Mouse (Mus musculus) lung, embryonic 15.5 days (tissue): ENCODE measurements around the gene Wfdc18. TPM values are rescaled to one million over a fixed set of nuclear protein-coding genes. Genes with fewer than 3 reads are reported as not detected.

ENCODE experiments used
- ATAC-seq: fragments of 200-750 bp; cut with Nextera tagmentation; 2 replicates; pipeline ENCODE4 v1.8.0; 2017; ENCODE audit warnings: moderate number of reproducible peaks, borderline replicate concordance; ENCODE audit not compliant: low FRiP score, low TSS enrichment; ENCODE audit errors: extremely low read depth
- H3K27ac ChIP-seq: fragments of 300-500 bp; sonication (generic); 2 replicates; pipeline ENCODE4 v1.5.1; 2015; ENCODE audit warnings: moderate library complexity, mild to moderate bottlenecking, inconsistent platforms
- H3K27me3 ChIP-seq: fragments of 300-500 bp; sonication (generic); 2 replicates; pipeline ENCODE4 v1.6.1; 2015; ENCODE audit warnings: inconsistent platforms
- H3K36me3 ChIP-seq: fragments of 300-500 bp; sonication (generic); 2 replicates; pipeline ENCODE4 v1.6.1; 2015; ENCODE audit warnings: inconsistent platforms
- H3K4me1 ChIP-seq: fragments of 300-500 bp; sonication (generic); 2 replicates; pipeline ENCODE4 v1.6.1; 2015; ENCODE audit warnings: inconsistent platforms
- H3K4me2 ChIP-seq: fragments of 300-500 bp; sonication (generic); 2 replicates; pipeline ENCODE4 v1.6.1; 2015; ENCODE audit warnings: inconsistent platforms, mild to moderate bottlenecking, moderate library complexity
- H3K4me3 ChIP-seq: fragments of 300-500 bp; sonication (generic); 2 replicates; pipeline ENCODE4 v1.5.1; 2015; ENCODE audit warnings: mild to moderate bottlenecking, inconsistent platforms
- H3K9ac ChIP-seq: fragments of 300-500 bp; sonication (generic); 2 replicates; pipeline ENCODE4 v1.6.1; 2015; ENCODE audit warnings: inconsistent platforms
- H3K9me3 ChIP-seq: fragments of 300-500 bp; sonication (generic); 2 replicates; pipeline ENCODE4 v1.6.1; 2016; ENCODE audit warnings: inconsistent platforms
- WGBS: fragments of 180-500 bp; shearing (Covaris S2); methylation state at CpG from one replicate; pipeline ENCODE4 v1.1.7; 2015; 5-methylcytosine and 5-hydroxymethylcytosine counted together
- polyA plus RNA-seq: library from polyadenylated mRNA; unstranded; fragments of >200 nt; fragmentation: Nextera tagmentation; extraction: Ambion mirVana; gene quantifications from 2 replicates; pipeline ENCODE4 v1.2.1, GENCODE M21; 2015

Gene Wfdc18
- polyA plus RNA-seq, 1 experiment from 2014 or later = 2.4 TPM

DNA sequence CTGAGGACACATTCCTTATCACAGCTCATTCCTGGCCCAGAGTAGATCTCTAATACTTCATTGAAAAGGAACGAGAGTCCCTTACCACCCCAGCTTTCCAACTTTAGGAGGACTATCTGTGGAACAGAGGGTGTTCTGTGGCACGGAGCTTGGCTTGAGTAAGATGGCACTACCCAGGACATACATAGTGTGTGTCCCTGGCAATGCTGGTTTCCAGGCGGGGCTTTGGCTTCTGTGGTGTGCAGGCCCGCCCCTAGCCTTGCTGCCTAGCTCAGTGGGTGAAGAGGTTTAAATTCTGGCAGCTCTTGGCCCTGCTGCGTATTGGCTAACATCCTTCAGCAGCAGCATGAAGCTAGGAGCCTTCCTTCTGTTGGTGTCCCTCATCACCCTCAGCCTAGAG, 37.9 kb downstream of the Wfdc18 start, which contains the start of gene Wfdc21:
Gene Wfdc21, plus strand, starts transcription at position 260 of the 400 bp plus-strand sequence.
- H3K9ac ChIP-seq = no peak within 1 kb of the TSS
- no peaks in the 10 kb centered on the region for H3K36me3 ChIP-seq
- H3K4me1 ChIP-seq = no peaks in the 10 kb centered on the region
- H3K27me3 ChIP-seq = peaks cover 13% of the 10 kb centered on the region
- no peaks in the 10 kb centered on the region for H3K9me3 ChIP-seq
- H3K4me3 ChIP-seq = no peak within 1 kb of the TSS
- ATAC-seq = no peak
- WGBS = 63% methylated on average over 5 of the region's 5 CpGs
- H3K27ac ChIP-seq = no peak within 1 kb of the TSS
- H3K4me2 ChIP-seq = no peak within 1 kb of the TSS

DNA sequence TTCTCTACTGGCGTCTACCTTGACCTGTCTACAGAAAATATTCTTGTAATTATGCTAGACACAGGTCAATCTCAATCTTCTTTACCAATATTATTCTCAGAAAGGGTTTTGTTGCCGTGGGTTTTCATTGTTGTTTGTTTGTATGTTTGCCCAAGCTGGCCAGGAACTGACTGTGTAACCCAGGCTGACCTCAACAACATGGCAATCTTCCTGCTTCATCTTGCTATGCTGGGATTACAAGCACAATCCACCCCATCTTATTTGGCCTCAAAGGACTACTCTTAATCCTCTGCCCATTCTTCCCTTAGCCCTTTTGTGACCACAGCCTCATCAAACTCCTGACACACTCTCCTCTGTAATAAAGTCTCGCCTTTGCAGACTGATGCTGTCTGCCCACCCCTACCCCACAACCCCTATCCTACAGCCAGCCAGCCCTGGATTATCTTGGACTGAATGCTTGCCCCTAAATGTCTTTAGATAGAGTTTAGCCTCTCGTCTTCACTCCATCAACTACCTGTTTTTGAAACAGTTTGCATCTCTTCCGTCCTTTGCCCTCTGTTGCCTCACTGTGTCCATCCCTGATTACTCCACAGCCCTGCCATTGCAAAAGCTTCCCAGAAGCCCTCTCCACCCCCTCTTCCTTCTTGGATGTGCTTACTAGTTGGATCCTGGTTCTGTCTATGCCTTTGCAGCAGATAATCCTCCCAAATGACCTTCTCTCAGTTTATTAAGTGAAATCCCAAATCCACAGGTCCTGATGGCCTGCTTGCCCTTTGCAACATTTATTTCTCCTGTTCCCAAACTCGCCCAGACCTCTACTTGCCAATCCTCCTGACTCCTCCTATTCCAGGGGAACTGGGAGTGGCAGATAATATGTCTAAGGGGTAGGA, 38.8 kb downstream of the Wfdc18 start:
- H3K4me1 ChIP-seq = no peaks in the 10 kb centered on the region
- H3K4me3 ChIP-seq = no peak overlapping the region
- H3K4me2 ChIP-seq = no peak overlapping the region
- ATAC-seq = no peak
- H3K9me3 ChIP-seq = no peaks in the 10 kb centered on the region
- 59% methylated on average over 6 of the region's 6 CpGs for WGBS
- no peak overlapping the region for H3K9ac ChIP-seq
- H3K27me3 ChIP-seq = peaks cover 21% of the 10 kb centered on the region
- no peaks in the 10 kb centered on the region for H3K36me3 ChIP-seq
- H3K27ac ChIP-seq = no peak overlapping the region

DNA sequence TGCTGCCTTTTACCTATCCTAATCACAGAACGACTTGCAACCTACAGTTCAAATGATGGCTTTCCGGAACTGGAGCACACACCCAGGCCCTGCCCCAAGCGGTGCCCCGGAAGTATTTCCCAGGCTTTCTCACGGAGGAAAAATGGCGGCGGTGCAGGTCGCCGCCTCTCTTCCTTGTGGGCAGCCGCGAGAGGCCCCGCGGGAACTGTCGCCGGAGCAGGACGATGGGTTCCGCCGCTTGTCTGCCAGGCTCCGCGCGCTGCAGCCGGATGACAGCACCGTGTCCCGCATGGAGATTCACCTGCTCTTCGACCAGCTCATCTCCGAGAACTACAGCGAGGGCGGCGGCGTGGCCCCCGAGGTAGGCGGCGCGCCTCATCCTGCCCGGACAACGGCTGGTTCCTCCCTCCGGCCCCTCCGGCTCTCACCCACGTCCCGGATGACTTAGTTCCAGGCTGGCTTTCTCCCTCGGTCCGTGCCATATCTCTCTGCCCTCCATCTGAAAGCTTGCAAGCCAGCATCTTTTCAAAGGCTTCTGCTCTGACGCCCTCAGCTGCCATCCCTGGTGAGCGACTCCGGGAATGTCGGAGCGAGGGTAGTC, 44.9 kb downstream of the Wfdc18 start, which contains the start of gene Heatr6:
Gene Heatr6, plus strand, starts transcription at position 116 of the 601 bp plus-strand sequence.
- H3K36me3 ChIP-seq = peaks cover 28% of the 10 kb centered on the region
- H3K4me1 ChIP-seq = peaks cover 13% of the 10 kb centered on the region
- peak within 1 kb of the TSS; percentile 75 for H3K9ac ChIP-seq
- peak; percentile 95 for ATAC-seq
- under 1% methylated on average over 47 of the region's 47 CpGs for WGBS
- no peaks in the 10 kb centered on the region for H3K9me3 ChIP-seq
- H3K4me3 ChIP-seq = peak within 1 kb of the TSS; percentile 81
- H3K27ac ChIP-seq = peak within 1 kb of the TSS; percentile 82
- peak within 1 kb of the TSS; percentile 57 for H3K4me2 ChIP-seq
- peaks cover 18% of the 10 kb centered on the region; the same call in 1 of the 2 replicates for H3K27me3 ChIP-seq

DNA sequence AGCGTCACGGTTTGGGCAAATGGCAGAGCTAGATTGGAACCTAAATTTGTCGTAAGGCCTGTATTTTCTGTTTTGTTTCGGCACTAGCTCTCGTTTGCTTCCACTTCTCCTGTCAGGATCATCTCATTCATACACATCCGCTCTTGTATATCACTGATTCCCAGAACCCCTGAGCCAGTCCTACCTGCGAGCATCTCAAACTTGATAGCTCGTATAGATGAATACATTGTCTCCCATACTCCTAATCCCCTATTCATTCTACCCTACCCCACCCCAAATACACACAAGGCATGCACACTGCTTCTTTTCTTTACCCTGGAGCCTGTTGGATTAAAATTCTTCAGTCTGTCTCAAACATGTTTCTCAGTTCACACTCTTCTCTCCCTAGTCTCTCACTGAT, 45.4 kb downstream of the Wfdc18 start:
- WGBS = 5% methylated on average over 8 of the region's 8 CpGs
- Histone ChIP-seq H3K4me1 (peaks cover 13% of the 10 kb centered on the region), H3K27me3 (peaks cover 14% of the 10 kb centered on the region; the same call in 1 of the 2 replicates), H3K4me3 (peak overlapping the region; percentile 81), H3K36me3 (peaks cover 33% of the 10 kb centered on the region), H3K27ac (peak overlapping the region; percentile 82; the same call in 1 of the 2 replicates), H3K4me2 (peak overlapping the region; percentile 57), H3K9me3 (no peaks in the 10 kb centered on the region), H3K9ac (peak overlapping the region; percentile 75)
- no peak for ATAC-seq

Other genes starting within 250 kb of the Wfdc18 start
- 2.5 and 2.7 TPM in 2 replicates for gene Mmp28, start 245.9 kb upstream of the Wfdc18 start, polyA plus RNA-seq
- 11.0 and 11.3 TPM in 2 replicates for gene Taf15, start 235.9 kb upstream of the Wfdc18 start, polyA plus RNA-seq
- not detected in 2 replicates for gene Heatr9, start 186.8 kb upstream of the Wfdc18 start, polyA plus RNA-seq
- 0.82 TPM in 1 of 2 replicates, not detected in the other for gene Ccl5, start 178.5 kb upstream of the Wfdc18 start, polyA plus RNA-seq
- gene Ccl9, start 130.4 kb upstream of the Wfdc18 start, polyA plus RNA-seq = 4.9 and 5.4 TPM in 2 replicates
- 8.1 and 9.2 TPM in 2 replicates for gene Ccl6, start 115.9 kb upstream of the Wfdc18 start, polyA plus RNA-seq
- gene Rpl9-ps1, start 63.4 kb upstream of the Wfdc18 start, polyA plus RNA-seq = not detected in 2 replicates
- gene Ccl3, start 59.7 kb upstream of the Wfdc18 start, polyA plus RNA-seq = 1.1 and 1.2 TPM in 2 replicates
- gene Ccl4, start 46.4 kb upstream of the Wfdc18 start, polyA plus RNA-seq = 0.56 TPM in 1 of 2 replicates, not detected in the other
- 1.8 and 2.1 TPM in 2 replicates for gene Wfdc17, start 5.0 kb upstream of the Wfdc18 start, polyA plus RNA-seq
- 0.87 and 1.7 TPM in 2 replicates for gene Wfdc21, start 37.9 kb downstream of the Wfdc18 start, polyA plus RNA-seq
- gene Heatr6, start 44.7 kb downstream of the Wfdc18 start, polyA plus RNA-seq = 21.0 and 23.2 TPM in 2 replicates
- gene Hnf1b, start 141.0 kb downstream of the Wfdc18 start, polyA plus RNA-seq = 8.3 and 9.5 TPM in 2 replicates
- 33.3 and 37.5 TPM in 2 replicates for gene Ddx52, start 233.0 kb downstream of the Wfdc18 start, polyA plus RNA-seq